Comparison of ENCODE assay signal across 27 mouse cellular contexts in the genomic region with DNA sequence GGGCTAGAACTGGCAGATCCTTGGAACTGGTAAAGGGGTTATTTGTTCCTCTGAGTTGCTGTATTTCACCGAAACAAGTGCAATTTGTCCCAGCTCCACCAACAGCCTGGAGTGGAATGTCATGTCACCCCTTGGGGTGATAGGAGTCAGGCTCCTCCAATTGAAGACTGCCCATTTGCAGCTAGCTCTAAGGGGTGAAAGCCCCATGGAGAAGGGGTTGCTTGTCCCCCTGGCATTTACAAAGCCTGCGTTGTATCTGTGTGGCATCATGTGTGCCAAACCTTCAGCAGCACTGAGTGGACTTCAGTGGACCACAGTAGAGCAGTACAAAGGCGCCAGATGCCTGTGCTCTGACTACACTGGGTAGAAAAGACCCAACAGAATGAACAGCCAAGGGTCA. TPM values are rescaled to one million over a fixed set of nuclear protein-coding genes. Genes with fewer than 3 reads are reported as not detected.
DNase-seq lines count a peak whose midpoint lies in the region; ATAC-seq and TF ChIP-seq lines count a peak whose summit lies in the region.
"Had no signal": no experiment of that assay in that cellular context is flagged by ENCODE, and none has a peak within 500 bp of the region (broad histone marks: within the 10 kb centered on the region; RNA-seq: fewer than 3 reads in every experiment).

No protein-coding gene starts in this region.

- TF ChIP-seq POLR2A in embryonic fibroblast, embryonic 13.5 days (IDR thresholded peaks at IDR 0.05; ENCODE audit: low read depth, low read length): no peak

- H3K9me3 ChIP-seq in hindbrain, embryonic 15.5 days: no peaks in the 10 kb centered on the region
- H3K9me3 ChIP-seq in hindbrain, embryonic 14.5 days (ENCODE audit: control insufficient read depth, low read length): no peaks in the 10 kb centered on the region
- H3K9me3 ChIP-seq in lung, embryonic 16.5 days (ENCODE audit: control insufficient read depth, low read length): 0 out of 2 replicates have a peak, but pooled peaks cover 3% of the 10 kb centered on the region
- H3K9me3 ChIP-seq in stomach, postnatal 0 days (ENCODE audit: control insufficient read depth, low read length): no peaks in the 10 kb centered on the region
- H3K9me3 ChIP-seq: forebrain, embryonic 12.5 days; hindbrain, embryonic 13.5 days; limb, embryonic 13.5 days; midbrain, embryonic 10.5 days; neural tube, embryonic 12.5 days had no signal

- no peak for TF ChIP-seq EP300 in stomach, postnatal 0 days (optimal IDR thresholded peaks at IDR 0.05)

- no peaks in the 10 kb centered on the region for H3K4me1 ChIP-seq in hindbrain, embryonic 15.5 days (replicated peaks)
- no peaks in the 10 kb centered on the region for H3K4me1 ChIP-seq in hindbrain, embryonic 14.5 days (replicated peaks; ENCODE audit: control insufficient read depth, insufficient read depth, low read length)
- H3K4me1 ChIP-seq in lung, embryonic 16.5 days (replicated peaks; ENCODE audit: control insufficient read depth, insufficient read depth, low read length): peaks cover 6% of the 10 kb centered on the region
- H3K4me1 ChIP-seq in embryonic fibroblast, embryonic 13.5 days (ENCODE audit: control insufficient read depth, insufficient read depth, low read length): no peaks in the 10 kb centered on the region
- H3K4me1 ChIP-seq in stomach, postnatal 0 days (replicated peaks; ENCODE audit: control insufficient read depth, insufficient read depth): no peaks in the 10 kb centered on the region
- H3K4me1 ChIP-seq: forebrain, embryonic 12.5 days; hindbrain, embryonic 13.5 days; limb, embryonic 13.5 days; midbrain, embryonic 10.5 days; neural tube, embryonic 12.5 days had no signal

- no peak overlapping the region for H3K27ac ChIP-seq in hindbrain, embryonic 15.5 days (replicated peaks)
- no peak overlapping the region for H3K27ac ChIP-seq in hindbrain, embryonic 14.5 days
- H3K27ac ChIP-seq in lung, embryonic 16.5 days (ENCODE audit: low read length): peak overlapping the region; percentile 59
- peak overlapping the region; percentile 44; the same call in 1 of the 2 replicates for H3K27ac ChIP-seq in embryonic fibroblast, embryonic 13.5 days (ENCODE audit: insufficient read depth, low read length)
- H3K27ac ChIP-seq in stomach, postnatal 0 days (replicated peaks): 0 out of 2 replicates have a peak overlapping the region, but pooled peaks have one; percentile 2
- H3K27ac ChIP-seq: forebrain, embryonic 12.5 days; hindbrain, embryonic 13.5 days; limb, embryonic 13.5 days; midbrain, embryonic 10.5 days; neural tube, embryonic 12.5 days had no signal

- no peak overlapping the region for H3K4me3 ChIP-seq in hindbrain, embryonic 15.5 days
- H3K4me3 ChIP-seq in hindbrain, embryonic 14.5 days (replicated peaks; ENCODE audit: low read length): no peak overlapping the region
- H3K4me3 ChIP-seq in lung, embryonic 16.5 days (ENCODE audit: low read length): no peak overlapping the region
- no peak overlapping the region for H3K4me3 ChIP-seq in embryonic fibroblast, embryonic 13.5 days (ENCODE audit: insufficient read depth, low read length)
- H3K4me3 ChIP-seq in stomach, postnatal 0 days (ENCODE audit: low read depth, low read length): no peak overlapping the region
- H3K4me3 ChIP-seq: forebrain, embryonic 12.5 days; hindbrain, embryonic 13.5 days; limb, embryonic 13.5 days; midbrain, embryonic 10.5 days; myocyte; neural tube, embryonic 12.5 days had no signal

- no peak overlapping the region for H3K4me2 ChIP-seq in hindbrain, embryonic 15.5 days
- no peak overlapping the region for H3K4me2 ChIP-seq in hindbrain, embryonic 14.5 days (replicated peaks)
- H3K4me2 ChIP-seq in lung, embryonic 16.5 days (ENCODE audit: low read depth, low read length): no peak overlapping the region
- no peak overlapping the region for H3K4me2 ChIP-seq in stomach, postnatal 0 days (replicated peaks; ENCODE audit: low read depth)
- H3K4me2 ChIP-seq: forebrain, embryonic 12.5 days; hindbrain, embryonic 13.5 days; limb, embryonic 13.5 days; liver, embryonic 11.5 days; neural tube, embryonic 12.5 days had no signal

- WGBS in hindbrain, embryonic 15.5 days: 89% methylated on average over 3 of the region's 3 CpGs
- 92% methylated on average over 3 of the region's 3 CpGs for WGBS in hindbrain, embryonic 14.5 days
- WGBS in lung, embryonic 16.5 days: 58% methylated on average over 3 of the region's 3 CpGs
- 87% methylated on average over 3 of the region's 3 CpGs for WGBS in stomach, postnatal 0 days

- H3K27me3 ChIP-seq in hindbrain, embryonic 15.5 days: no peaks in the 10 kb centered on the region
- H3K27me3 ChIP-seq in hindbrain, embryonic 14.5 days (ENCODE audit: control insufficient read depth, insufficient read depth, low read length): no peaks in the 10 kb centered on the region
- H3K27me3 ChIP-seq in lung, embryonic 16.5 days (ENCODE audit: control insufficient read depth, insufficient read depth, low read depth, low read length): no peaks in the 10 kb centered on the region
- H3K27me3 ChIP-seq in stomach, postnatal 0 days (ENCODE audit: control insufficient read depth, insufficient read depth, low read length): no peaks in the 10 kb centered on the region
- H3K27me3 ChIP-seq: forebrain, embryonic 12.5 days; hindbrain, embryonic 13.5 days; limb, embryonic 13.5 days; neural tube, embryonic 12.5 days had no signal

- no peak overlapping the region for H3K9ac ChIP-seq in hindbrain, embryonic 15.5 days
- no peak overlapping the region for H3K9ac ChIP-seq in hindbrain, embryonic 14.5 days
- no peak overlapping the region for H3K9ac ChIP-seq in lung, embryonic 16.5 days (ENCODE audit: low read length)
- no peak overlapping the region for H3K9ac ChIP-seq in stomach, postnatal 0 days (ENCODE audit: low read length)
- H3K9ac ChIP-seq: forebrain, embryonic 12.5 days; hindbrain, embryonic 13.5 days; limb, embryonic 13.5 days; neural tube, embryonic 12.5 days had no signal

- no peak for DNase-seq in hindbrain, embryonic 14.5 days (ENCODE audit: low spot score)
- no peak for DNase-seq in lung, postnatal 4 days
- DNase-seq in stomach, postnatal 0 days (ENCODE audit: low spot score): no peak
- DNase-seq: adrenal gland, postnatal 25 days; B cell, adult 2 months; cerebellum, adult 18-20 months; cerebellum, postnatal 10 days; kidney, adult 18-20 months; right cerebral cortex, adult 18-20 months; spleen, adult 18-20 months; thymus, adult 2 months; thymus, postnatal 36 days had no signal

- H3K36me3 ChIP-seq in hindbrain, embryonic 15.5 days: no peaks in the 10 kb centered on the region
- H3K36me3 ChIP-seq in hindbrain, embryonic 14.5 days (replicated peaks; ENCODE audit: control insufficient read depth, insufficient read depth): no peaks in the 10 kb centered on the region
- no peaks in the 10 kb centered on the region for H3K36me3 ChIP-seq in lung, embryonic 16.5 days (ENCODE audit: control insufficient read depth, insufficient read depth, low read length)
- no peaks in the 10 kb centered on the region for H3K36me3 ChIP-seq in stomach, postnatal 0 days (ENCODE audit: control insufficient read depth, insufficient read depth, low read length)
- H3K36me3 ChIP-seq: forebrain, embryonic 12.5 days; hindbrain, embryonic 13.5 days; limb, embryonic 13.5 days; midbrain, embryonic 10.5 days; neural tube, embryonic 12.5 days had no signal

- 0 out of 2 replicates have a peak, but pooled peaks have one; percentile 30 for ATAC-seq in hindbrain, embryonic 15.5 days (ENCODE audit: low FRiP score, low read depth)
- ATAC-seq in hindbrain, embryonic 14.5 days (ENCODE audit: low FRiP score): no peak
- no peak for ATAC-seq in lung, embryonic 16.5 days (ENCODE audit: low read depth)
- ATAC-seq in stomach, postnatal 0 days (ENCODE audit: low FRiP score, low TSS enrichment): no peak

- no peak for TF ChIP-seq CTCF in embryonic fibroblast, embryonic 13.5 days (IDR thresholded peaks at IDR 0.05; ENCODE audit: borderline replicate concordance, insufficient read depth, low read length)
- no peak for TF ChIP-seq CTCF in stomach, postnatal 0 days (IDR thresholded peaks at IDR 0.05; ENCODE audit: low read depth)

RNA-seq across cellular contexts. Expression of gene 1700012B07Rik, which starts 57.7 kb away (rescaled TPM):
- polyA plus RNA-seq in hindbrain, embryonic 15.5 days (2015; fragmentation: Nextera tagmentation; extraction: Ambion mirVana): not detected in 2 replicates
- not detected in 2 replicates for polyA plus RNA-seq in hindbrain, embryonic 14.5 days (2014; fragmentation: Nextera tagmentation; extraction: Ambion mirVana)
- polyA plus RNA-seq in lung, embryonic 16.5 days (2015; fragmentation: Nextera tagmentation; extraction: Ambion mirVana): not detected in 2 replicates
- not detected in 2 replicates for polyA plus RNA-seq in embryonic fibroblast, embryonic 13.5 days (2011; ENCODE audit: insufficient read length, low read depth, missing spikeins)
- not detected in 2 replicates for polyA plus RNA-seq in stomach, postnatal 0 days (2015; fragmentation: Nextera tagmentation; extraction: Ambion mirVana)
- polyA plus RNA-seq: embryonic facial prominence, embryonic 14.5 days; forebrain, embryonic 12.5 days; heart, embryonic 14.5 days; hindbrain, embryonic 13.5 days; intestine, embryonic 14.5 days; kidney, embryonic 16.5 days; limb, embryonic 13.5 days; liver, embryonic 11.5 days; midbrain, embryonic 10.5 days; midbrain, postnatal 0 days; neural tube, embryonic 12.5 days had no signal

Comparison
In these comparisons a context has a peak if more than half of its experiments do, and no peak if none do; other contexts are left out.
1. H3K27ac ChIP-seq: peak in lung, embryonic 16.5 days (single experiment), embryonic fibroblast, embryonic 13.5 days (single experiment) and stomach, postnatal 0 days (single experiment); none in hindbrain, embryonic 15.5 days (single experiment) and hindbrain, embryonic 14.5 days (single experiment).